Mouse (Mus musculus) T-helper 2 cell (primary cell): ENCODE measurements around the gene Grxcr1.

Experiments used
- in situ Hi-C: fragments of 300-600 bp; cut with MboI, MseI; formaldehyde crosslinking; loops from one replicate; pipeline ENCODE4 v1.15.1; 2025; ENCODE audit warnings: high pct_unique_total_duplicates

Grxcr1 gene

GRCm38 (mm10) chr5:68031744-68032143 is at the start of gene Grxcr1:
Gene Grxcr1 (plus strand): TSS chr5:68031835.
- in situ Hi-C loops: no loop called here

GRCm38 (mm10) chr5:67981946-67982526 is 49.6 kb upstream of the Grxcr1 start:
- in situ Hi-C loops: no loop called here

GRCm38 (mm10) chr5:67990426-67990825 is 41.2 kb upstream of the Grxcr1 start:
- in situ Hi-C loops: no loop called here

GRCm38 (mm10) chr5:68002611-68003010 is 29.0 kb upstream of the Grxcr1 start:
- in situ Hi-C loops: loop anchor here (10.0 kb wide), 1 partner anchor 358 kb away; no protein-coding TSS in a partner anchor

GRCm38 (mm10) chr5:68003904-68004303 is 27.7 kb upstream of the Grxcr1 start:
- in situ Hi-C loops: loop anchor here (10.0 kb wide), 1 partner anchor 359 kb away; no protein-coding TSS in a partner anchor

- in situ Hi-C loops: loop anchor here (10.0 kb wide), 1 partner anchor 360 kb away; no protein-coding TSS in a partner anchor
These were observed 27.2 kb upstream of the Grxcr1 start for GRCm38 (mm10) chr5:68004419-68004818.

GRCm38 (mm10) chr5:68007074-68007473 is 24.6 kb upstream of the Grxcr1 start:
- in situ Hi-C loops: loop anchor here (5.0 to 10.0 kb wide), 2 partner anchors 160 to 362 kb away; partner anchors contain the start of gene Atp8a1

GRCm38 (mm10) chr5:68011569-68011968 is 20.1 kb upstream of the Grxcr1 start:
- in situ Hi-C loops: loop anchor here (5.0 kb wide), 1 partner anchor 259 kb away; no protein-coding TSS in a partner anchor

GRCm38 (mm10) chr5:68012618-68013017 is 19.0 kb upstream of the Grxcr1 start:
- in situ Hi-C loops: loop anchor here (5.0 kb wide), 1 partner anchor 260 kb away; no protein-coding TSS in a partner anchor

- in situ Hi-C loops: no loop called here
These were observed 10.8 kb upstream of the Grxcr1 start for GRCm38 (mm10) chr5:68020870-68021269.

GRCm38 (mm10) chr5:68026658-68027422 is 4.8 kb upstream of the Grxcr1 start:
- in situ Hi-C loops: no loop called here

- in situ Hi-C loops: no loop called here
These were observed 4.2 kb upstream of the Grxcr1 start for GRCm38 (mm10) chr5:68027474-68027873.

GRCm38 (mm10) chr5:68033345-68033744 is 1.7 kb downstream of the Grxcr1 start:
- in situ Hi-C loops: no loop called here

GRCm38 (mm10) chr5:68039077-68039476 is 7.4 kb downstream of the Grxcr1 start:
- in situ Hi-C loops: no loop called here

- in situ Hi-C loops: no loop called here
These were observed 11.7 kb downstream of the Grxcr1 start for GRCm38 (mm10) chr5:68043339-68043738.

GRCm38 (mm10) chr5:68048783-68049182 is 17.1 kb downstream of the Grxcr1 start:
- in situ Hi-C loops: no loop called here

- in situ Hi-C loops: no loop called here
These were observed 17.9 kb downstream of the Grxcr1 start for GRCm38 (mm10) chr5:68049536-68049935.

- in situ Hi-C loops: loop anchor here (10.0 kb wide), 1 partner anchor 1686 kb away; no protein-coding TSS in a partner anchor
These were observed 19.5 kb downstream of the Grxcr1 start for GRCm38 (mm10) chr5:68051101-68051500.

GRCm38 (mm10) chr5:68057574-68057973 is 25.9 kb downstream of the Grxcr1 start:
- in situ Hi-C loops: loop anchor here (10.0 kb wide), 1 partner anchor 1693 kb away; no protein-coding TSS in a partner anchor

GRCm38 (mm10) chr5:68068694-68069093 is 37.1 kb downstream of the Grxcr1 start:
- in situ Hi-C loops: no loop called here

- in situ Hi-C loops: no loop called here
These were observed 38.7 kb downstream of the Grxcr1 start for GRCm38 (mm10) chr5:68070308-68070707.

GRCm38 (mm10) chr5:68071857-68072256 is 40.2 kb downstream of the Grxcr1 start:
- in situ Hi-C loops: no loop called here
